Mouse (Mus musculus): Measurements from ENCODE around the gene Samd4b. TPM values are rescaled to one million over a fixed set of nuclear protein-coding genes. Genes with fewer than 3 reads are reported as not detected.
"Not testable (repeated sequence)": the region's sequence is repeated elsewhere in the genome, so short reads cannot be mapped to it uniquely, and the experiment has no call there.

The Samd4b gene
- polyA plus RNA-seq, 1 experiment from 2014 or later, result 33.3 TPM

DNA sequence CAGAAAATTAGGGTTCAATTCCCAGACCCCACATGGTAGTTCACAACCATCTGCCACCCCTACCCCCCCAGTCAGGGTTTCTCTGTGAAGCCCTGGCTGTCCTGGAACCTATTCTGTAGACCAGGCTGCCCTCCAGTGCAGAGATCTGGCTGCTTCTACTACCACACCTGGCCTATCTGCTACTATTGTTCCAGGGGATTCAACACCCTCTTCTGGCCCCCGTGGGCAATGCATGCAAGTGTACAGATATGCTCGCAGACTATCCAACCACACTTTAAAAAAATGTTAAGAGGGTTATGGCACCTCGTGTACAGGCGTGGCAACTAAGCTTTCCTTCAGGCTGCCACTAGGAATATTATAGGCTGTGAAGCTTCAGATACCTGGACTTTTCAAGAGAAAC lies 185.1 kb downstream of the Samd4b start:
- Histone ChIP-seq H3K27ac (no peak overlapping the region), H3K4me2 (no peak overlapping the region), H3K9me3 (no peaks in the 10 kb centered on the region), H3K9ac (no peak overlapping the region), H3K27me3 (no peaks in the 10 kb centered on the region), H3K36me3 (peaks cover 92% of the 10 kb centered on the region), H3K4me3 (no peak overlapping the region), H3K4me1 (no peaks in the 10 kb centered on the region)
- no peak for ATAC-seq (ENCODE audit: insufficient number of reproducible peaks, insufficient read depth, low FRiP score, low TSS enrichment, low read depth)
- 87% methylated on average over 4 of the region's 4 CpGs for WGBS

DNA sequence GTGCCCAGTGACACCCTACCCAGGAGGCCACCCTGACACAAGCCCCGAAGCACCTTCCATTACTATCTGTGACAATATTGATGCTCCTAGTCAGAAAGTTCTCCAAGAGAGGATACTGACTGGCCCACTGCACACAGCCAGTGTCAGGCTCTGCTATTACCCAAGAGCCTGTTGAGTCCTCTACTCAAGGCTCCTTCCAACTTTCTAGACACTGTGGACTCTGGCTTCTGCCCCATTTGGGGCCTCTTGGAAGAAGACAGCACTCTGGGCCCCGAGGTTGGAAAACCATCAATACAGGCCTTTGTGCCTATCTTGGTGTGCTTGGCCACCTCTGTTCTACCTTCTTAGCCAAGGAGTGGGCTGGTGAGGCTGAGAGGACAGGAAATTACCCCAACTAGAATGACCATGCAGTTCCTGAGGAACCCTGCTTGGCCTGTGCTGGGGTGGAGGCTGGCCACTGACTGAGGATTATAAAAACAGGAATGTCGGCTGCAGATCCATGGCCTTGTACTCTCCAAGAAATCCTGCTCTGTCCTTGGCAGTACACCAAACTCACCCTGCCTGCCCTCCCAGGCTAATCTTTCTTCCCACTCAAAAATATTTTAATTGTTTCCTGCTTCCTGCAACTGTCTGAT lies 187.0 kb downstream of the Samd4b start:
- no peak for ATAC-seq (ENCODE audit: insufficient number of reproducible peaks, insufficient read depth, low FRiP score, low TSS enrichment, low read depth)
- Histone ChIP-seq H3K27ac (no peak overlapping the region), H3K36me3 (peaks cover 93% of the 10 kb centered on the region), H3K9ac (no peak overlapping the region), H3K4me1 (no peaks in the 10 kb centered on the region), H3K9me3 (no peaks in the 10 kb centered on the region), H3K4me3 (no peak overlapping the region), H3K4me2 (no peak overlapping the region), H3K27me3 (no peaks in the 10 kb centered on the region)
- 92% methylated on average over 3 of the region's 3 CpGs for WGBS

DNA sequence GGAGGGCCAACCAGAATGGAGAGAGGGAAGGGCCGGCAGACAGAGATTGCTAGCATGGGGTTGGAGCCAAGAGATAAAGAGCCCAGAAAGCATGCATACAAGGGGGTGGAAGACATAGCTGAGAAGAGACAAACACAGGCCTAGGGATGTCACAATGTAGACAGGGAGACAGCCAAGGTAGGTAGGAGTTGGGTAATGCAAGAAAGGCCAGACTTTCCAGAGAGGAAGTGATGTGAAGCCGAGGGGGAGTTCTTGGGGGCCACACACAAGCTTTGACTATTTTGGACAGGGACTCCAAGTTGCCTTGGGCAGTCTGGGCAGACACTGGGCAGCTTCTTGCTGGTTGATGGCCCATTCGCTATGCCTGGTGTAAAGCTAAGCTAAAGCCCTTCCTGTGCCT lies 196.0 kb downstream of the Samd4b start:
- peaks cover 94% of the 10 kb centered on the region for H3K36me3 ChIP-seq
- WGBS, result 83% methylated on average over 3 of the region's 3 CpGs
- H3K4me3 ChIP-seq, result no peak overlapping the region
- H3K27ac ChIP-seq, result no peak overlapping the region
- no peak overlapping the region for H3K9ac ChIP-seq
- no peaks in the 10 kb centered on the region for H3K4me1 ChIP-seq
- no peaks in the 10 kb centered on the region for H3K9me3 ChIP-seq
- no peak overlapping the region for H3K4me2 ChIP-seq
- no peak for ATAC-seq (ENCODE audit: insufficient number of reproducible peaks, insufficient read depth, low FRiP score, low TSS enrichment, low read depth)
- H3K27me3 ChIP-seq, result no peaks in the 10 kb centered on the region

DNA sequence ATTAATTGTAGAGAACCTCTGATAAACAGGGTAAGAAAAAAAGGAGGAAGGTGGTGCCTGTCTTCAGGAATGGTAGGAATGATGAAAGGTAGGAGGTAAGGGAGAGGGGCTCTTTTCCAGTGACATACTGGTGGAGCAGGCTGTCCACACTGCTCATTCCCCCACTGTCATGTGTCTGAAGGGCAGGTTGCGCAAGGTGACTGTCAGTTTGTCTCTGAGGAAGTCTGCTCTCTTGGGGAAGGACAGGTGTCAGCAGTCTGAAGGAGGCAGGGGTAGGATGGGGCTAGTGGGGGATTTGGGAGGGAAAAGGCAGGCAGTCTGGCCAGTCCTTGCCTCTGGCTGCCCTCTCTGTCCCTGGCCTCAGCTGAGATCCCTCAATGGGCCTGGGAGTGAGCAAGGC lies 196.9 kb downstream of the Samd4b start:
- H3K27me3 ChIP-seq, result no peaks in the 10 kb centered on the region
- no peak overlapping the region for H3K4me3 ChIP-seq
- H3K9ac ChIP-seq, result 0 out of 2 replicates have a peak overlapping the region, but pooled peaks have one; percentile 21
- 94% methylated on average over 1 of the region's 1 CpGs for WGBS
- ATAC-seq (ENCODE audit: insufficient number of reproducible peaks, insufficient read depth, low FRiP score, low TSS enrichment, low read depth), result no peak
- no peaks in the 10 kb centered on the region for H3K4me1 ChIP-seq
- H3K4me2 ChIP-seq, result no peak overlapping the region
- H3K36me3 ChIP-seq, result peaks cover 93% of the 10 kb centered on the region
- H3K9me3 ChIP-seq, result no peaks in the 10 kb centered on the region
- H3K27ac ChIP-seq, result no peak overlapping the region

DNA sequence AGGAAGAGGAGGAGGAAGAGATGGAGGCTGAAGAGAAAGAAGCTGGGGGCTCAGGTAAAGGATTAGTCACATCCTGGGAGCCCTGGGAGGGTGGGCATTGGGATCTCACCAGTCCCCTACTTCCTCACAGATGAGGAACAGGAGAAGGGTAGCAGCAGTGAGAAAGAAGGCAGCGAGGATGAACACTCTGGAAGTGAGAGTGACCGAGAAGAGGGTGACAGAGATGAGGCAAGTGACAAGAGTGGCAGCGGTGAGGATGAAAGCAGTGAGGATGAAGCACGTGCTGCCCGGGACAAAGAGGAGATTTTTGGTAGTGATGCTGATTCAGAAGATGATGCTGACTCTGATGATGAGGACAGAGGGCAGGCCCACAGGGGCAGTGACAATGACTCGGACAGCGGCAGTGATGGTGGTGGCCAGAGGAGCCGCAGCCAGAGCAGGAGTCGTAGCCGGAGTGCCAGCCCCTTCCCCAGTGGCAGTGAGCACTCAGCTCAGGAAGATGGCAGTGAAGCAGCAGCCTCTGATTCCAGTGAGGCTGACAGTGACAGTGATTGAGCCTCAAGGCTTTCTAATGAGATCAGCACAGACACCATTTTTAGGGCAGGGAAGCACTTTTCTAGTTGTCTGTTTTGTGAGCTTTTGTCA lies 199.1 kb downstream of the Samd4b start:
- H3K36me3 ChIP-seq, result peaks cover 81% of the 10 kb centered on the region
- 88% methylated on average over 10 of the region's 10 CpGs for WGBS
- ATAC-seq (ENCODE audit: insufficient number of reproducible peaks, insufficient read depth, low FRiP score, low TSS enrichment, low read depth), result no peak

DNA sequence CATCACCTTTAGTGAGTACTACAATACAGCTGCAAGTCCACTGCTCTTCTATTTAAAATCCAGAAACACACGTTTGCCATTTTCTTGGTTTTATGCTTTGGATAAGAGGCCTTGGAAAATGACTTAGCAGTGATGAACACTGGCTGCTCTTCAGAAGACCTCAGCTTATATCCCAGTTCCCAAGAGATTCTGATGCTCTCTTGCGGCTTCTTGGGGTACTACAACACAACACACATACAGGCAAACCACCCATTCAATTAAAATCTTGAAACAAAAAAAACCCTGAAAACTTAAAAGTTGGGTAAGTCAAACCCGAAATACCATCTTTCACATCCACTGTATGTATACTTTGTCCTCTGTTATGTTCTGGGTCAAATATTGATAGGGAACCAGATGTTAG lies 199.9 kb downstream of the Samd4b start:
- no peak overlapping the region for H3K9ac ChIP-seq
- no peaks in the 10 kb centered on the region for H3K27me3 ChIP-seq

More for the DNA sequence above, 199.1 kb downstream of the Samd4b start:
- Histone ChIP-seq H3K9me3 (no peaks in the 10 kb centered on the region), H3K4me3 (no peak overlapping the region), H3K9ac (no peak overlapping the region), H3K27me3 (no peaks in the 10 kb centered on the region), H3K4me1 (peaks cover 2% of the 10 kb centered on the region), H3K27ac (no peak overlapping the region), H3K4me2 (no peak overlapping the region)

DNA sequence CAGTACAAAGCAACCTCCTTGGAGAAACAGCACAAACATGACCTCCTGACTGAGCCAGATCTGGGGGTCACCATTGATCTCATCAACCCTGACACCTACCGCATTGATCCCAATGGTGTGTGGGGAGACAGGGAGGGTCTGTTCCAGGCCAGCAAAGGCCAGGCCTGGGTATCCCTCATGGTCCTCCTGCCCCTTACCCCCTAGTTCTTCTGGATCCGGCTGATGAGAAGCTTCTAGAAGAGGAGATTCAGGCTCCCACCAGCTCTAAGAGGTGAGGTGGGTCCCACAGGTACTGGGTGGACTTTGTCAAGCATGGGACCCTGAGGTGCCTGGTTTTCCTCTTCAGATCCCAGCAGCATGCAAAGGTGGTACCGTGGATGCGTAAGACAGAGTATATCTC lies 202.5 kb downstream of the Samd4b start:
- peaks cover 52% of the 10 kb centered on the region for H3K36me3 ChIP-seq
- H3K9me3 ChIP-seq, result no peaks in the 10 kb centered on the region
- no peaks in the 10 kb centered on the region for H3K27me3 ChIP-seq
- H3K4me1 ChIP-seq, result peaks cover 17% of the 10 kb centered on the region
- ATAC-seq (ENCODE audit: insufficient number of reproducible peaks, insufficient read depth, low FRiP score, low TSS enrichment, low read depth), result no peak
- WGBS, result 94% methylated on average over 4 of the region's 4 CpGs
- no peak overlapping the region for H3K4me2 ChIP-seq
- no peak overlapping the region for H3K4me3 ChIP-seq
- H3K9ac ChIP-seq, result no peak overlapping the region
- no peak overlapping the region for H3K27ac ChIP-seq

More for the DNA sequence above, 199.9 kb downstream of the Samd4b start:
- peaks cover 72% of the 10 kb centered on the region for H3K36me3 ChIP-seq
- ATAC-seq (ENCODE audit: insufficient number of reproducible peaks, insufficient read depth, low FRiP score, low TSS enrichment, low read depth), result no peak
- no peak overlapping the region for H3K27ac ChIP-seq
- H3K9me3 ChIP-seq, result no peaks in the 10 kb centered on the region
- WGBS, result 69% methylated on average over 3 of the region's 3 CpGs
- no peak overlapping the region for H3K4me2 ChIP-seq
- H3K4me3 ChIP-seq, result no peak overlapping the region
- peaks cover 9% of the 10 kb centered on the region for H3K4me1 ChIP-seq

DNA sequence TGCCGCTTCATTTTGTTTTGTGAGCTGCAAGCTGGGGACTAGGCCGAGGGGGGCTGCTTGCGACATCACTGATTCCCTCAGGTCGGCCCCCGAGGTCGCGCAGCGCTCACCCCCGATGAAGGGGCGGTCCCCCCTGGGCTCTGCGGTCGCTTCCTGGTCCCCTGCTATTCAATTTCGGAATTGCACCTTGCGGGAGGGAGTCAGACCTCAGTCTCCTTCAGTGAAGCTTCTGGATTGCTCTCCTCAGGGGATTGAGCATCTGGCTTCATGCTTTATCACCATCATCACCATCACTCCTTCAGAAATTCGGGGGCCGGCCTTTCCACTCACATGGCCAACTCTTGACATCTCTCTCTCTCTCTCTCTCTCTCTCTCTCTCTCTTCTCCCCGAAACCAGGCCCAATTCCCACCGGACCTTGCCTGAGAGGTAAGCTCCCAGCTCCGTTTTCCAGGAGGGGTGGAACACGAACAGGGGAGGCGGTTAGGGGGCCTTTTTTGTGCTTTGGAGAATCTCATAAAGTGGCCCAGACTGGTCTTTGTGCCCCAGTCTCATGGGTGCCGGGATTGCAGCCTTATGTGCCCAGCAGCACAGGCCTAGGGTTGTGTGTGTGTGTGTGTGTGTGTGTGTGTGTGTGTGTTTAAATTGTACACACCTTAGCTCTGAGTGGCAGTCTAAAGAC lies 204.5 kb downstream of the Samd4b start:
- Histone ChIP-seq H3K9ac (peak overlapping the region; percentile 92), H3K4me2 (peak overlapping the region; percentile 96), H3K27me3 (no peaks in the 10 kb centered on the region), H3K9me3 (no peaks in the 10 kb centered on the region), H3K4me1 (peaks cover 17% of the 10 kb centered on the region), H3K36me3 (peaks cover 54% of the 10 kb centered on the region), H3K4me3 (peak overlapping the region; percentile 94), H3K27ac (peak overlapping the region; percentile 81)
- 6% methylated on average over 22 of the region's 22 CpGs for WGBS
- ATAC-seq (ENCODE audit: insufficient number of reproducible peaks, insufficient read depth, low FRiP score, low TSS enrichment, low read depth), result peak; percentile 12; the same call in 1 of the 2 replicates

DNA sequence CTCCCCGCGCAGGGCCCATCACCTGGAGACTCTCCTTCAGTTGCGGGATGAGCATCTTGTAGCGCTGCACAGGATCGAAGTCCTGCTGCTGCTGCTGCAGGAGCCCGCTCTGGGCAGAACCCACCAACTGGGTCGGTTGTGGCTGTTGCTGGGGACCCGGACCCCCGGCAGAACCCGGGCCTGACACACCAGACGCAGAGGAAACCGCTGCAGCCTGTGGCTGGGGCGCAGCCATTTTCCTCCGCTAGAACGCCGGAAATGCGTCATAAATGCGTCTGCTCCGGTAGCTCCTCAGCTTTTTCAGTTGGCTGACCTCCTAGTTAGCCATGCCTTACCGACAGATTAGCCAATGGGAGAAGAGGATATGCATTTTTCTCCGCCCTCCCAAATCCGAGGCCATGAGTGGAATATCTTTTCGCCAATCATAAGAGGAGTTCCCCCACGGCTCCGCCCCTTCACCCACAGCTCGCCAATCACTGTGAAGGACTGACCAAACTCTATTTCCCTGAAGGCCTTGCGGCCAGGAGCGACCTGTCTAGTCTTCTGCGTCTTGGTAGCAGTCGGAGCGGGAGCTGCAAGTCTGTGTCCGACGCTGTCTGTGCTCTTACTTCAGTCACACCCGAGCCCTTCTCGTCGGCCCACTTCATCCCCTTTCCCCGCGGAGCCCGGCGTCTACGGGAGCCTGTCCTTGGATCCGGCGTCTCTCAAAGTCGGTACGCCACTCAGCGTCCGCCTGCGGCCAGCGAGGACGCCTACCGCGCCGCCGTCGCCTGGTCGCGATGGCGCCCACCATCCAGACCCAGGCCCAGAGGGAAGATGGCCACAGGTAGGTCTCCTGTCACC lies 205.3 kb downstream of the Samd4b start, which contains the start of the genes Med29 and Paf1:
Gene Med29 (minus strand): TSS at position 280 of the 843 bp plus-strand sequence.
Gene Paf1 (plus strand): TSS at position 523 of the 843 bp plus-strand sequence.
- under 1% methylated on average over 58 of the region's 58 CpGs for WGBS
- peak within 1 kb of the TSS; percentile 96 for H3K4me2 ChIP-seq
- no peaks in the 10 kb centered on the region for H3K27me3 ChIP-seq
- H3K4me1 ChIP-seq, result peaks cover 17% of the 10 kb centered on the region
- peaks cover 54% of the 10 kb centered on the region for H3K36me3 ChIP-seq
- H3K4me3 ChIP-seq, result peak within 1 kb of the TSS; percentile 94
- peak; percentile 93 for ATAC-seq (ENCODE audit: insufficient number of reproducible peaks, insufficient read depth, low FRiP score, low TSS enrichment, low read depth)
- peak within 1 kb of the TSS; percentile 81 for H3K27ac ChIP-seq
- peak within 1 kb of the TSS; percentile 92 for H3K9ac ChIP-seq
- H3K9me3 ChIP-seq, result no peaks in the 10 kb centered on the region

DNA sequence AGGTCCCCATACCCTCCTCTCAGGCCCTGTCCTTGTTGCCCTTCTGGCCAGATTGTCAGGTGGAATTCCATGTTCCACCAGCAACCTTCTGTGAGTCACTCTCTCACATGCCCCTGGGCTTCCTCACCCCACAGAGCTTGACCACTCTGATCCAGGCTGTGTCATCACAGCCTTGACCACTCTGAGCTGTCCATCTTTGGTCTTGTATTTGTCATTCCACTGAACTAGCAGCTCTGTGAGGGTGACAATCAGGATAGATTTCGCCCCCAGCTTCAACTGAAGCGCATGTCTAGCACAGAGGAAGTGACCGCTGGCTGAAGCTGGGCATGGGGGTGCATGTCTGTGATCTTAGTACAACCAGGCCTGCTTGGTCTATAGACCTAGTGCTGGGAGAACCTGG lies 207.6 kb downstream of the Samd4b start:
- Histone ChIP-seq H3K4me2 (no peak overlapping the region), H3K9me3 (no peaks in the 10 kb centered on the region), H3K36me3 (peaks cover 47% of the 10 kb centered on the region), H3K4me3 (no peak overlapping the region), H3K27me3 (no peaks in the 10 kb centered on the region), H3K9ac (no peak overlapping the region), H3K4me1 (peaks cover 17% of the 10 kb centered on the region), H3K27ac (no peak overlapping the region)
- ATAC-seq (ENCODE audit: insufficient number of reproducible peaks, insufficient read depth, low FRiP score, low TSS enrichment, low read depth), result no peak
- 93% methylated on average over 3 of the region's 3 CpGs for WGBS

DNA sequence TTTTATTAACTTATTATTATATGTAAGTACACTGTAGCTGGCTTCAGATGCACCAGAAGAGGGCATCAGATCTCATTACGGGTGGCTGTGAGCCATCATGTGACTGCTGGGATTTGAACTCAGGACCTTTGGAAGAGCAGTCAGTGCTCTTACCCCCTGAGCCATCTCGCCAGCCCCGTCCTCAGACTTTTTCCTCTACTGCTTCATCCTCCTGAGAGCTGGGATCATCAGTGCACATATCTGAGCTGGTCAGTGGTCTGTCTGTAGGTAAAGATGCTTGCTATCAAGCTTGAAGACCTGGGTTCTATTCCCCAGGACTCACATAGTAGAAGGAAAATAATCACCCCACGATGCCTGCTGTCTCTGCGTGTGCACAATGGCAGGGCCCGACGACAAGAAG lies 210.6 kb downstream of the Samd4b start:
- peaks cover 48% of the 10 kb centered on the region for H3K36me3 ChIP-seq
- WGBS, result 89% methylated on average over 7 of the region's 7 CpGs
- not testable (repeated sequence) for H3K9ac ChIP-seq

More for the DNA sequence above, 210.6 kb downstream of the Samd4b start:
- ATAC-seq (ENCODE audit: insufficient number of reproducible peaks, insufficient read depth, low FRiP score, low TSS enrichment, low read depth); H3K27me3 ChIP-seq; H3K4me3 ChIP-seq; H3K27ac ChIP-seq; H3K9me3 ChIP-seq; H3K4me2 ChIP-seq: not testable (repeated sequence)
- H3K4me1 ChIP-seq, result peaks cover 20% of the 10 kb centered on the region
